Mouse (Mus musculus) thymus, postnatal 36 days (tissue): Measurements from ENCODE around the gene Calm1.
"Not testable (repeated sequence)": the region's sequence is repeated elsewhere in the genome, so short reads cannot be mapped to it uniquely, and the experiment has no call there.

Experiments used
- DNase-seq, 2 experiments: peaks; one replicate each; pipeline ENCODE4 v3.0.0; 2022; ENCODE audit warnings: mixed read lengths in 2 of 2

Calm1 gene

GRCm38 (mm10) chr12:100196786-100197185 lies 2.4 kb upstream of the Calm1 start:
- no peak for DNase-seq

- peak; percentile 77 to 84 for DNase-seq
Measured at GRCm38 (mm10) chr12:100199891-100200644, 833 bp downstream of the Calm1 start.

- no peak for DNase-seq
Measured at GRCm38 (mm10) chr12:100200645-100201362, 1.6 kb downstream of the Calm1 start.

GRCm38 (mm10) chr12:100201363-100201711 lies 2.1 kb downstream of the Calm1 start:
- DNase-seq, result no peak

- peak; percentile 86 to 87 for DNase-seq
Measured at GRCm38 (mm10) chr12:100201838-100202237, 2.6 kb downstream of the Calm1 start.

- DNase-seq, result no peak
Measured at GRCm38 (mm10) chr12:100203759-100204158, 4.5 kb downstream of the Calm1 start.

- DNase-seq, result no peak
Measured at GRCm38 (mm10) chr12:100205156-100205555, 5.9 kb downstream of the Calm1 start.

GRCm38 (mm10) chr12:100206521-100206920 lies 7.3 kb downstream of the Calm1 start:
- DNase-seq, result no peak

GRCm38 (mm10) chr12:100206926-100207325 lies 7.7 kb downstream of the Calm1 start:
- DNase-seq, result no peak

GRCm38 (mm10) chr12:100209701-100210478 lies 10.7 kb downstream of the Calm1 start:
- no peak for DNase-seq

GRCm38 (mm10) chr12:100210973-100211372 lies 11.7 kb downstream of the Calm1 start:
- DNase-seq, result no peak

- DNase-seq, result no peak
Measured at GRCm38 (mm10) chr12:100211453-100212185, 12.4 kb downstream of the Calm1 start.

GRCm38 (mm10) chr12:100212397-100212796 lies 13.2 kb downstream of the Calm1 start:
- DNase-seq, result no peak

GRCm38 (mm10) chr12:100213162-100213561 lies 13.9 kb downstream of the Calm1 start:
- DNase-seq, result no peak

GRCm38 (mm10) chr12:100214156-100214555 lies 14.9 kb downstream of the Calm1 start:
- no peak for DNase-seq

- no peak for DNase-seq
Measured at GRCm38 (mm10) chr12:100214738-100215137, 15.5 kb downstream of the Calm1 start.

- DNase-seq, result not testable (repeated sequence)
Measured at GRCm38 (mm10) chr12:100217087-100217486, 17.9 kb downstream of the Calm1 start.

GRCm38 (mm10) chr12:100220012-100220411 lies 20.8 kb downstream of the Calm1 start:
- DNase-seq, result no peak

- no peak for DNase-seq
Measured at GRCm38 (mm10) chr12:100221608-100222321, 22.5 kb downstream of the Calm1 start.

GRCm38 (mm10) chr12:100222322-100222993 lies 23.2 kb downstream of the Calm1 start:
- no peak for DNase-seq

GRCm38 (mm10) chr12:100223531-100223930 lies 24.3 kb downstream of the Calm1 start:
- DNase-seq, result no peak
